Mouse (Mus musculus): ENCODE data around the gene Gm49510.

DNA sequence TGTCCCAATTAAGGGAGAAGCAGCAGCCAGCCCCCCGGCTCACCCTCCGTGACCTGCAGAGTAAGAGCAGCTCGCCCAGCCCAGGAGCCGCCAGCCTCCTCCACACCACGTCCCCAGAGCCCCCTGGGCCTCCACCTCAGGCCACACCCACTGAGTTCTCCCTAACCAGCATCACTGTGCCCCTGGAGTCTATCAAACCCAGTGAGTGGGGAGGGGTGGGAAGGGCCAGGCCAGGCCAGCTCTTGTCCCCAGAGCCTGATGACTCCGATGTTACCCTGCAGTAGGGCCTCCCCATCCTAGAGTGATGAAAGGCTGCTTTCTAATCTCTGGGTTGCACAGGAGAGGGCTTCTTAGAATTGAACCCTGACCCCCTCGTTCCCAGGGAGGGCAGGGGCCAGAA lies 7.0 kb upstream of the Gm49510 start:
- TF ChIP-seq CTCF (IDR thresholded peaks at IDR 0.05): no peak
- no peak for TF ChIP-seq EP300 (IDR thresholded peaks at IDR 0.05)
